Mouse (Mus musculus) subcutaneous adipose tissue, adult 2 months (tissue): ENCODE measurements around the gene Gm21874. TPM values are rescaled to one million over a fixed set of nuclear protein-coding genes. Genes with fewer than 3 reads are reported as not detected.

Experiments
- polyA plus RNA-seq: library from polyadenylated mRNA; depleted of rRNA; stranded (reverse); fragments of >200 nt; gene quantifications from 2 replicates; pipeline ENCODE4 v1.2.3, GENCODE M21; 2012; ENCODE audit warnings: low replicate concordance; rRNA removed

Gm21874 gene
- not detected in 2 replicates for polyA plus RNA-seq

GRCm38 (mm10) chrY:9416048-9416447 lies at the start of gene Gm21874:
TSS of gene Gm21874 (minus strand) at chrY:9416148.

Other genes with a start within 250 kb of the Gm21874 start
- not detected in 2 replicates for gene Gm21721, start 214.0 kb downstream of the Gm21874 start, polyA plus RNA-seq
- not detected in 2 replicates for gene Gm21812, start 69.0 kb downstream of the Gm21874 start, polyA plus RNA-seq